Mouse (Mus musculus) retina, embryonic 14.5 days (tissue): ENCODE results near the gene Tcte2.
"Not testable (repeated sequence)": the region's sequence is repeated elsewhere in the genome, so short reads cannot be mapped to it uniquely, and the experiment has no call there.

Source experiments
- DNase-seq: peaks from one replicate; pipeline ENCODE4 v3.0.0-alpha.2; 2015; ENCODE audit warnings: low spot score

Tcte2 gene

GRCm38 (mm10) chr17:13761179-13761913 lies at the start of gene Tcte2:
Gene Tcte2, minus strand, starts transcription at chr17:13761825.
- DNase-seq = peak; percentile 50

DNA sequence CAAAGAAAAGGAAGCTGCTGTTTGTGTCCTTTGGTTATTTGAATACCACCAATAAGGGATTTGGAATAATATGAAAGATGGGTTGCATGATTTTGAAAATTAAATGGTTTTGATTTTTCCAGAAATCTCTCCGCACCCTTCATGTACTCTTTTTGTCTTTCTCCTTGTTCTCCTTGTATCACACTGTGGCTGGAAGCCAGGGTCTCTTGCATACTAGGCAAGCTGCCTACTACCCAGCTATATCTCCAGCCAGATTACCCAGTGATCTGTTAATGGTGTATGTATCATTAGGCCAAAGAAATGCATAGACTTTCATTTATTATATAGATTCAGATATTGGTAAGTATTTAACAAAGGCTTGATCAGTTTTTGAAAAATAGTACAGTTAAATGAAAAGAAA lies 44.4 kb upstream of the Tcte2 start:
- no peak for DNase-seq

DNA sequence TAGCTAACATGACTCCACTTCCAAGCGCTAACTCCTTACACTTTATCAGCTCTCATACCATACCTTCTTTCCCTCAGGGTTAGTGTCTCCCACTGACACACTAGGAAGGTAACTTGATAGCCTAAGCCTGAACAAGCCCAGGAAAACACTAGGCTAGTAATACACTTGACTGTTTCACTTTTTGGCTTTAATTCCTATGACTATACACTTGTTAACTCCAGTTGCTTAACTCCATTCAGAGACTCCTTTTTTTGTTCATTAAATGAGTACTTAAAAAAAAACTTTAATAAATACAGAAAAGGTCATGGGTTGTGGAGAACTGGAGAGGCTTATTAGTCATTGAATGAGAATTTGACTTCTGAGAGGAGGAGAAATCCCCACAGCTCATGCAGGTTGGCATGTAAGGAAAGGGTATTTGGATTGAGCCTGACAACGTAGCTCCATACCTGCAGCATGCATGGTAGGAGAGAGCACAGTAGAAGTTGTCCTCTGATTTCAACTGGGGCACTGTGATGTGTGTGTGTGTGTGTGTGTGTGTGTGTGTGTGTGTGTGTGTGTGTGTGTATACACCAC lies 41.3 kb upstream of the Tcte2 start:
- no peak for DNase-seq

GRCm38 (mm10) chr17:13797691-13798090 lies 36.1 kb upstream of the Tcte2 start:
- DNase-seq = no peak

DNA sequence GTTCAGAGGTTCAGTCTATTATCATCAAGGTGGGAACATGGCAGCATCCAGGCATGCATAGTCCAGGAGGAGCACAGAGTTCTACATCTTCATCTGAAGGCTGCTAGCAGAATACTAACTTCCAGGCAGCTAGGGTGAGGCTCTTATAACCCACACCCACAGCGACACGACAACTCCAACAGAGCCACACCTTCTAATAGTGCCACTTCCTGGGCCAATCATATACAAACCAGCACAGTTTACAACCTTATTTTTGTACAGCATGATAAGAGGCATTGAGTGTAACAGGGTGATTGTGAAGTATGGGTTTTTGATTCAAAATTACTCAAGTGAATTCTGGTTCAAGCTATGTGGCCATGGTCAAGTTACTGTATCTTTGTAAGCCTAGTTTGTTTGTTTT lies 28.4 kb upstream of the Tcte2 start:
- not testable (repeated sequence) for DNase-seq

DNA sequence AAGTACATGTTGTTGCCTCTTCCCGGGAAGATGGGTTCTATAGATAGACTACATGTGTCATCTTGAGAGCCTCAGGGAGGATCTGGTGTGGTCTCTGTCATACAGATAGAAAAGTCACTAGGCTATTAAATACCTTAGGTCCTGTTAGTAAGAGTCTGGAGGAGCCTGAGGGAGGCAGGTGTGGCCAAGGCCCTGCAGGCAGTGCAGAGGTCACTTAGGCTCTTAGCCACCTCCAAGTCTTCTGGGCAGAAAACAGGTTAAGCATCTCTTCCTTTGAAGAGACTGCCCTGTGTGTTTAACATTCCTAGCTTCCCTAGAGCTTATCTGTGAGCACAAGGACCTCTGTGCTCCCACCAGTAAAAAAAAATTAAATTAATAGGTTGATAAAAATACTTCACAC lies 21.8 kb upstream of the Tcte2 start:
- no peak for DNase-seq

DNA sequence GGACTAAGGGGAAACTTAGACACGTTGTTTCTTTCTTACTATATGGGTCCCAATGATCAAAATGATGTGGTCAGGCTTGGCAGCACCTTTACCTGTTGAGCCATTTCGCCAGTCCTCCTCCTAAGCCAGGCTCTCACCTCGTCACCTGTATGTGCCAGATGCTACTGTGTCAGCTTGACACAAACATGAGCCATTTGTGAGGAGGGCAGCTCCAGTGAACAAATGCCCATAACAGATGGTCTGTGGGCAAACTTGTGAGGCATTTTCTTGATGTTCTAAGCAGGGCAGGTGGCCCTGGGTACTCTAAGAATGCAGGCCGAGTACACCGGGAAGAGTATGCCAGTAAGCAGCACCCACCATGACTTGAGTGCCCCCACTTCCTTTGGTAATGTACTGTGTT lies 20.3 kb upstream of the Tcte2 start:
- no peak for DNase-seq

DNA sequence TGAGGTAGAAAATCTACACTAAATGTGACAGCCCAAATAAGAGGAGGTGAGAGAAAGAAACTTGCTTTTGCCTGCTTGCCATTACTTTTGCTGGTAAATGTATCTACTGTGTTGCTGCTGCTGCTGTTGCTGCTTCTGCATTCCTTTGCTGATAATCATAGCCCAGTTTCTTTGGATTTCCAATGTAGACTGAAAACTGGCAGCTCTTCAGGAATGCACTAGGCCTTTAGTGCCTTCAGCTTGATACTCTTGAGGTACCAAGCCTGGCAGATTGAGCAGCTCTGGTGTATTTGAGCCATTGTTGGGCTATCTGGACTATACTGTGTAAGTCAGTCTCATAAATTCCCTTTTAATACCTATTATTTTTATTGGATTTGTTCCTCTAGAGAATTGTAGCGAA lies 17.2 kb upstream of the Tcte2 start:
- no peak for DNase-seq

DNA sequence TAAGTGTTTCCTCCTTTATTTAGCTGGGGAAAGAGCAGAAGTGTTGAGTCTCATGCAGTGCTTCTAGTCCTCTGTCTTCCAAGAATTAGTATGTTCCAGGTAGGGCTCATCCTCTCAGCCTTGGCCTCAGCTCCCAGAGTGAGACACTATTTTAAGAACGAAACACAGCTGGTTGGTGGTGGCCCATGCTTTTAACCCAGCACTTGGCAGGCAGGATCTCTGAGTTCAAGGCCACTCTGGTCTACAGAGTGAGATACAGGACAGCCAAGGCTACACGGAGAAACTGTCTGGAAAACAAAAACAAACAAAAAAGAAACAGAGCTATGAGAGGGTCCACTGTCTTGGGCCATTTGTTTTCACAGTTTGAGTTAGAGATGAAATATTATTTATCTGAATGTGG lies 16.1 kb upstream of the Tcte2 start:
- no peak for DNase-seq

DNA sequence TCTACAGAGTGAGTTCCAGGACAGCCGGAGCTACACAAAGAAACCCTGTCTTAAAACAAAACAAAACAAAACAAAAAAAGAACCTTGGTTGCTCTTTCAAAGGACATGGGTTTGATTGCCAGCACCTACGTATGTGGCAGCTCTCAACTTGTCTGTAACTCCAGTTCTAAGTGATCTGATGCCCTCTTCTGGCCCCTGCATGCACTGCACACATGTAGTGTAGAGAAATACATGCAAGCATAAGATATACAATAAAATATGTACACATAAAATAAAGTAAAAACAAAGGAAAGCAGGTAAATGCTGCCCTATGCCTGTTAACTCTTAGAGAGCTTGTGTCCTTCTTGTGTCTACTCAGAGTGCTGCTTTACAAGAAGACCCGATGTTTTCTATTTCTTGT lies 7.6 kb upstream of the Tcte2 start:
- no peak for DNase-seq

GRCm38 (mm10) chr17:13768531-13768930 lies 6.9 kb upstream of the Tcte2 start:
- no peak for DNase-seq

DNA sequence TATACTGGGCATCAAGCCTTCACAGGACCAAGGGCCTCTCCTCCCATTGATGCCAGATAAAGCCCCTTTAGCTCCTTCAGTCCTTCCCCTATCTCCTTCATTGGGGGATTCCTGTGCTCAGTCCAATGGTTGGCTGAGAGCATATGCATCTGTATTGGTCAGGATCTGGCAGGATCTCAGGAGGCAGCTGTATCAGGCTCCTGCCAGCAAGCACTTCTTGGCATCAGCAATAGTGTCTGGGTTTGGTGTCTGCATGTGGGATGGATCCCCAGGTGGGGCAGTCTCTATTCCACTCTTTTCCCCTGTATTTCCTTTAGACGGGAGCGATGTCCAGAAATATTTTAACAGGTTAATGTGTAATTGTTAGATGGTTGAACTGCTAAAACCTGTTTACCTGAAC lies 3.3 kb upstream of the Tcte2 start:
- DNase-seq = not testable (repeated sequence)

DNA sequence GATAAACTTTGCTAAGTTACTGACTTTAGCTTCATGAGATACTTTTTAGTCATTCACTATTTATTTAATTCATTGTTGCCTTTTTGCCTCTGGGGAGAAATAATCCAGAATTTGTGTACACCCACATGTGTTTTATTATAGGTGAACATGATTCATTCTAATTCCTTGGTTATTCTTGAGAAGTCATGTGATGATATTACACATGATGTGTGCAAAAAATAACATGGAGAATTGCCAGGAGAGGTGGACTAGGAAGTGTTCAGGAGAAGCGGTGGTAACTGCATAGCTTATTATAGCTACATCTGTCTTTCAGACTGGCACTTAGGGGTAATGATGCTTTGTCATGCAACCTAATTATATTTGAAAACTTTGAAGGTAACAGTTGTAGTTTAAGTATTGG lies 2.2 kb upstream of the Tcte2 start:
- DNase-seq = no peak

GRCm38 (mm10) chr17:13760675-13761178 lies 898 bp downstream of the Tcte2 start:
- peak; percentile 59 for DNase-seq

DNA sequence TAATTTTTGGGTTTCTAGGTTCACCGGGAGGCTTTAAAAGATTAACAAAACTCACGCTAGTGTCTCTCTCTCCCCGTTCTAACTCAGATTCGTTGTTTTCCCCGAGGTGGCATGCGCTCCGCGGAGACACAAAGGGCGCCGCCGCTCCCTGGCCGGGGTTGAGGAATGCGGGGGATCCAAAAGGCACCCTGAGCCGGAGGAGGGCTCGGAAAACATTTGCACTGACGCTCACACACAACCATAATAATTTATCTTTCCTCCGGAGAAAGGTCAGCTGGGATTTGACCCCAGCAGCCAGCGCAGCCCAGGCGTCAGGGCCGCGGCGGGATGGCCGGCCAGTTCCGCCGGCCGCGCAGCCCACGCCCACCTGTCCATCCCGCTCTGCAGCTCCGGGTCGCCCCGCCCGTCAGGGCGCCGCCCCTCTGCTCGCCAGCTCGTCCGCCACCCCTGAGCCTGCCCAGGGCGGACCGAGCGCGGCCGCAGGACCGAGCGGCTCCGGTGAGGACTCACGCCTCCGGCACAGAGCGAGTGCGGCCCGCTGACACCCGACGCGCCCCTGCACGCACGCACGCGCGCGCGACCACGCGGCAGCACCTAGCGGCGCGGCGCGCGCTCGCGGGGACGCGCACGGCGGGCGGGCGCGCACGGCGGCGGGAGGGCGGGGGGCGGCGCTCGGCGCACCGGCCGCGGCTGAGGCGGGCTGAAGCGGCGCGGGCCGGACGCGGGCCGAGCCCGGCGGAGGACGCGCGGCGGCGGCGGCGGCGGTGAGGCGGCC lies 1.6 kb downstream of the Tcte2 start, which contains the start of gene Afdn:
Afdn (plus strand) TSS at position 687 of the 775 bp plus-strand sequence.
- DNase-seq = peak; percentile 82

DNA sequence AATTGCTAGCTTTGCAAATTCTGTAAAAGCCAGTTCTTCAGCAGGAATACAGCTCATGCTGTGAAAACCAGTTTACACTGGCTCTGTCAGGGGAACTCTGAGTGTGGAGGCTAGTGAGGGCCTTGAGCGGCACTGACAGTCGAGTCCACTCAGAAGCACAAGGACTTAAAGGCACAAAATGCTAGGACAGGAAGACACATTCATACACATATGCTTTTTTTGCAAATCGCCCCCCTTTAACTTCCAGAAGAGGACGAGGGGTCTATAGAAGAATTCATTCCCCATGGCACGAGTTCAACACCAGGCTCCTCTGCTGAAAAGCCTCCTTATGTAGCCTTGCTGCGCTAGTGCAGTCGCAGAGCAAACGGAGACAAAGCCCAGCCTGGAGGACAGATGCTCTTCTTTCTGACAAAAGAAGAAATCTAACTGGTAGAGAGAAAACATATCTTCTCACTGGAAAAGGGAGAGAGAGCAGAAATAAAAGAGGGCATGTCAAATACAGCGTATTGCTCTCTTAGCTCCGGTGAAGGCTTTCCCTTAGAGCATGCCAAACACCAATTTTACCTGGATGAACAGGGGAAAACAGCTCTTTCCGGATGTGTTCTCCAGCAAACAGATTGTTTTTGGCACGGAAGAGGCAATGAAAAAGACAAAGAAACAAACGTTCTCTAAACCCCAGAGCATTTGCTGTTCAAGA lies 2.3 kb downstream of the Tcte2 start:
- DNase-seq = peak; percentile 55

- no peak for DNase-seq
Measured at GRCm38 (mm10) chr17:13758586-13758985, 3.0 kb downstream of the Tcte2 start.

DNA sequence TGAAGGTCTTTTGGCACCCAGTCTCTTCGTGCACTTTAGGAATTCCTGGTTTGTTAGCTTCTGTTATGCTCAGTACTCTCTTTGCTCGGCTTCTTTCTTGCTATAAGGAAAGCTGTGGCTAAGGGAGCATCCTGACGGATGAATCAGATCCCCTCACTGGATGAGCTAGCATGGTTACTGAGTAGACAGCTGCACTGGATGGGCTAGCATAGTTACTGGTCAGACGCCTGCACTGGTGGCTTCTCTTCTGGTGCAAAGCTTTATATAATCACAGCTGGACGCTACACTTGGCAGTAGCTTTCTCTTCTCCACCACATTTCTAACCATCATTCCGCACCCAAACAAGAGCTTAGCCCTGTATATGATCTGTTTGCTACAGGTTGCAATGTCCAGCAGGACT lies 6.7 kb downstream of the Tcte2 start:
- DNase-seq = no peak

DNA sequence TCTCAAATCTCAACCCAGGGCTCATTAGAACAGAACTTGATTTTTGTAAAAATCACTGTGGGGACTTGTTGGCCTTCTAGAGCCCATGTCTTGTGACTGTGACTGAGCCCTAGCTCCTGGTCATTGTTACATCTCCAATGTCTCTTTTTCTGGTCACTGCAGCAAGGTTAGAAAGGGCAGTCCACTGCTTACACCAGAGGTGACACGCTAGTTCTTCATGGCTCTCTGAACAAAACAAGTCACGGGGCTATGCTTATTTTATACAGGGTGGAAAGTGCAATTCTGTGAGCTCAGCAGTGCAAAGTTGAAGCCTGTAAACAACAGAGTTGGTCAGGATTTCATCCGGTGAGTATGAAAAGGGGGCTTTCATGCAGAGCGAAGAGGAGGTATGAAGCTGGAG lies 7.7 kb downstream of the Tcte2 start:
- DNase-seq = no peak

GRCm38 (mm10) chr17:13749027-13749426 lies 12.6 kb downstream of the Tcte2 start:
- DNase-seq = no peak

DNA sequence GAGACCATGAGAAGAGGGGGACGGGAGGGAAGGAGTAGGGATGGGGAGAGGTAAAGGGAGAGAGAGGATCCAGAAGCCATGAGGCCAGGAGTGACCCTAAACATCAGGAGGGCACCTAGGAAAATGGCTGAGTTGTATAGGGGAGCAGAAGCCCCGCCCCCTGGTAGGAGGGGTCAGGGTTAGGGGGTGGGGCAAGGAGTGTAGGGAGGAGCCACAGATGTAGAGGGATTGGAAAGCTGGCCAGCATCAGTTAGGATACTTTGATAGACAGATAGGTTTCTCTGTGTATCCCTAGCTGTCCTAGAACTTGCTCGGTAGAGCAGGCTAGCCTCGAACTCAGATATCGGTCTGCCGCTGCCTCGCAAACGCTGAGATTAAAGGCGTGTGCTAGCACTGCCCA lies 13.9 kb downstream of the Tcte2 start:
- no peak for DNase-seq

DNA sequence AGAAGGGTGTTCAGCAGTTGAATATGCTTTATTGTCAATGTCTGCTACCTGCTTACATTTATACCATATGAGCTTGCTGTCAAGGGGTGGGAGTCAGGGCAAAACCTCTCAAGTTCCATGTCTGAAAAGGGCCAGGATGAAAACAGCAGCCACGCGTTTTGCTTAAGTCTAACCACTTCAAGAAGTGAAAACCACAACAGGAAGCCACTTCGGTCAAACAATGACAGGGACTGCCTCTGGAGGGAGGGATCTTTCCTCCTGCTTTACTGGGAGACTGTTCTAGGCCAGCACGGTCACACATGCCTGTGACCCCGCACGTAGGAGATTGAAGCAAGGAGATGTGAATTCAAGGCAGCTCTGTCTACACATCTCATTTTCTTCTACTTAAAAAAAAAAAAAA lies 15.3 kb downstream of the Tcte2 start:
- DNase-seq = no peak
